Mouse (Mus musculus) kidney, adult 18-20 months (tissue): ENCODE data around the gene Tcf21.

ENCODE experiments used
- DNase-seq: peaks from one replicate; pipeline ENCODE4 v3.0.0; 2021

Tcf21 gene

DNA sequence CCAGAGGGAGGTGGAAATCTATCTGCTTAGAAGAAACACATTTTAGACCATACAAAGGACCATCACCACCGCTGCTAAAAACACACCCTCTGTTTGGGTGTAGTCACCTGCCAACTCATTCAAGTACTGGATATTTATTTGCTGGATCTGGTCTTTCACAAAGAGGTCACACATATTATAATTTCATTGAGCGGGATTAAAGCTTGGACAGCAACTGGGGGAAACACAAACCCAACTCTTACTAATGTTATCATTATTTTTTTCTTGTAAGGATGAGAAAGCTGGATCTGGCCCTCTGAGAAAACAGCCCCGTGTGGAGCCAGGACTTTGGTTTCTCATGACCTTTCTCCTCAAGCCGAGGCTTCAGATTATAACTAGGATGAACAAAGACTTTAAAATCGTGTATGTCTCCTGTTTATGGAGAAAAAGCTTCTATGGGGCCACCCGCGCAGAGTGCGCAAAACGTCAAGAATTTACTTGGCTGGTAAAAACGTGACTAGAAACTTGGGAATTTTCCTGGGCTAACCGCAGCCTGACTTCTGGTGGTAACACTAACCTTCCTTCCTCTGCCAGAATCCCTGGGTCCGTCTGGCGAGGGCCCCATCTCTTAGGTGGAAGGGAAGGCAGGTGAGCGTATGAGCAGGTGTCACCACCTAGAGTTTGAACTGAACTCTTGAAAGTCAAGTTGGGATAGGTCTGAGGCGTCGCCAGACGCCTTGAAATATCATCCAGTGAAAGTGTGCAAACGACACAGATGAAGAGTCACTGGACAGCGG is 4.3 kb downstream of the Tcf21 start:
- DNase-seq: no peak

DNA sequence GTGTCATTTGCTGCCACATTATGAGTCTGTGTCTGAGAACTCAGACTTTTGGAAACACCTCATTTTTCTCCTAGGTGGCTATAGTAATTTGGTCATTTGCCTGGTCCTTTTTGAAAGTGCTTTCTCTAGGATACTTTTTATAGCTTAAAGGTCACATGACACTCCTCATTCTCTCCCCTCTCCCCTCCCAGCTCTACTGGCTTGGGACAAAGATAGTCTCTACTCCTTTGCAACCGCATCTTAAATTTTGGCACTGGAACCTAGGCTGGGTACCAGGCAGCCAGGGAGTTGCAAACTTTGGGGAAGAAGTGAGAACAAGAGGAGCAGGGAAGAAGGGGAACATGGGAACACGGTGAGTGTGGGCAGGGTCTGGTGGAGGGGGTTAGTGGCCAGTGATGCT is 5.2 kb downstream of the Tcf21 start:
- no peak for DNase-seq

DNA sequence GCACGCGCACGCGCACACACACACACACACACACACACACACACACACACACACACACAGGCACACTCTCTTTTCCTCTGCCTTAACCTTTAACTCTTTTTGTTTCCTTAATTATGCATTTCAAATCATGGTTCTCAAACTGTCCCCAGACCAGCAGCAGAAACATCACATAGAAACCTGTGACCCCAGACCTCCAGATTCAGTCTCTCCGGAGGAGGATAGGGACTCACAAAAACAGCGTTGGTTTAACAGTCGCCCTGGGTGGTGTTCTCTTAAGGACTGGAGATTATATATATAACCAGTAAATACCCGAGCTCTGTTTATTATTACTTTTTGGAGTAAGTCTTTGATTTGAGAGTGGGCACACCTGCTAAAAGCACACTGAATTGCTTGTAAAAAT is 5.7 kb downstream of the Tcf21 start:
- DNase-seq: no peak

DNA sequence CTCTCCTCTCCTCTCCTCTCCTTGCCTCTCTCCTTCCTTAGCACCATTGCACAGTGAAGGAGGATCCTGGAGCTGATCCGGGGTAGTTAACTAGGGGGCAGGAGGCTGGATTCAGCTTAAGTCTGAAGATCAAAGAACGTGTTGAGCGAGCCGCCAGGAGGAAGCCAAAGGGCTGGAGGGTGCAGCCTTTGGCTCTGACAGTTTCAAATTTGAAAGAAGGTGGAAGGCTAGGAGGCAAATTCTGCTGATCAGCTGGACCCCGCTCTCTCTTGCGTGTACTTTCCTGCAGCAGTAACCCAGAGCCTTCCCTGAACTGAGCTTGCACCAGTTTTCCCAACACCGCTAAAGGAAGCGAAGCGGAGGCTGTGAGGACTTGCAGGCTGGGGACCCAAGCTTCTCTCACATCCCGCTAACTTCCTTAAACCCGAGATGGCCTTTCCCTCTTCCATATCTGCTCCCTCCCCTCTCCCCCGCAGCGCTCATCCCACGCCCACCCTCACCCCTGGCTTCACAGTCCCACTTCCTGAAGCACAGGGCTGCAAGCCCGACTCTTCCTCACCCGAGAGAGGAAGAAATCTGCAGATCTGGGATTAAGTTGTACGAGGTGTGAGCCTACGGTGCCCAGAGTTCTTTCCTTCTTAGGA is 6.5 kb downstream of the Tcf21 start:
- no peak for DNase-seq

DNA sequence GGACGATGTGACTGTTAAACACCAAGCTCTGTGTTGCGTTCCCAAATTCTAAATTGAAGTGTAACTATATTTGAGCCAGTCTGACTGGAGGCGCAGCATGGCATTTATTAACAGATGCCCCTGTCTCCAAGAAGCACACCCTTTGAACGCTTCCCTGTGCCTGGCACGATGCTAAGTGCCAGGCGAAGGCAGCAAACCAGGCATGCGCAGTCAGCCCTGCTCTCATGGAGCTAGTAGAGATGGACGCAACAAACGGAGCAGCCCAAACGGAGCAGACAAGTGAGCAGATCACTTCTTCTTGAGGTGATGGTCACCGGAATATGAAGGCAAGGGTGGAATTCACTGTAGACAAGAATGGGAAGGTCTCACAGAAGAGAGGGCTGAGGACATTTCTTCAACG is 8.1 kb downstream of the Tcf21 start:
- no peak for DNase-seq

DNA sequence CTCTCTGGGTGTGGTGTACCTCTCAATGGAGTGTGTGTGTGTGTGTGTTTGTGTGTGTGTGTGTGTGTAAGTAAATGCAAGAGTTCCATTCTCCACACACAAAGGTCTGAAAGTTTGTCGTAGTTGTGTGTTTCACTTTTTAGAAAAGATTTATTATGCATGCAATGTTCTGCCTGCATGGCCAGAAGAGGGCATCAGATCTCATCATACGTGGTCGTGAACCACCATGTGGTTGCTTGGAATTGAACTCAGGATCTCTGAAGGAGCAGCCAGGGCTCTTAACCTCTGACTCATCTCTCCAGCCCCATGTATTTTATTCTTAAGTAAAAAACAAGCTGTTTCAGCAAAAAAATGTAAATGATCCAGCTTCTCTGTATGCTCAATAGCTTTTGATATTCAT is 37.3 kb downstream of the Tcf21 start:
- no peak for DNase-seq

DNA sequence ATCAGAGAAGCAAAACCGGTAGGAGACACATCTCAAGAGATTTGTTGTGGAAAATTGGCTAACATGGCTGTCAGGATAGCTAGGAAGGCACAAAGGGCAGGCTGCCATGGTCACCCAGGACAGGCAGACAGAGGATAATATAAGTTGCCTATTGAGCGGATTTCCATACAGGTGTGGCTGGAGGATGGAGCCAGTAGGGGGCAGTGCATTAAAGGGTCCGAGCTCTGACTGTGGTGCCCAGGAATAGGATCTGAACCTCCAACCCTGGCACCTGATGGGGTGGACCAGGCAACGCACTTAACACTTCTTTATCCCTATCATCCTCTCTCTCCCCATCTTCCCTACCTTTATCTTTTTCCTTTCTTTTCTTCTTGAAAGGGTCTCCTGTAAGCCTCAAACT is 38.5 kb downstream of the Tcf21 start:
- DNase-seq: peak; percentile 16

DNA sequence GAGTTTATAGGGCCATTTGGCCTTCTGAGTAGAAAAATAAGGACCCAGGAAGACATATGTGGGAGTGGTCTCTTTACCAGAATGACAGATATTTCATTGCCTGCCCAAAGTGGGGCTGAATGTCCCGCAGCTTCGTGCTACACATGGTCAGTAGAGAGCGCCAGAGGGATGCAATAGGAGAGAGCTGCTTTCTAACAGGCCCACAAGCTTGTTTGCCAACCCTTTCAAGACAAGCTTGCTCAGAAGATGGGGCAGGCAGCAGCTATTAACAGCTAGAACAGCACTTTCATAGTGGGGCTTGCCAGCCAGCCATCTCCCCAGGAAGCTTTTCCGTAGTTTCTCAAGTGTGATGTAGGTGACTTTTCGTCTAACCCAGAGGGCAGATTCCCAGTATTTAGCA is 42.0 kb downstream of the Tcf21 start:
- DNase-seq: peak; percentile 13

DNA sequence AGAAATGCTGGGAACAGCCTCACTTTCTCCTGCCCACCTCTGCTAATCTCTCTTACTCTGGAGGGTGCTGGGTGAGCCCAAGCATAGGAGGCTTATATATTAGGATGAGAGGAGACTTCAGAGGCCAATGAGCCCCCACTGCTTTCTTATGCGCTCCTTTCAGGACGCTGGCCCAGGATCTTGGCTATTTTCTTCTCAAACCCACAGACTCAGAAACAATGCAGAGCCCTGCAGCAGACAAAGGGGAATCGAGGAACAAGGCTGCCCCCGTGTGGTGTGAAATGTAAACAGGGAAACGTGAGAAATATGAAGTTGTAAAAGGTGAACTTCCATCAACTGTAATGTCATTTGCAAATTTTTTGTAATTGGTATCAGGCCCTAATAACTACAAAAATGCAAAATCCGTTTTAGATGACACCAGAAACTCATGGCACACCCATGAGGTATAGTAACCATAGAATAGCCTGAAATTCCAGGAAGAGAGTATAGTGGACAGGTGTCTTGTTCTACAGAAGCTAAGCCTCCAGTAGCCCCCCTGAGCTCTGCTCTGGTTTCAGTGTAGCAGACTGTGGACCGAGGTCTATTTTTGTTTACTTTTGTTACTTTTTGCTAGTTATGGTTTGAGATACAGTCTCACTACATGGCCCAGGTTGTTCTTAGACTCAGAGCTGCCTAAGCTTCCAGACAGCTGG is 43.8 kb downstream of the Tcf21 start:
- peak; percentile 42 for DNase-seq

DNA sequence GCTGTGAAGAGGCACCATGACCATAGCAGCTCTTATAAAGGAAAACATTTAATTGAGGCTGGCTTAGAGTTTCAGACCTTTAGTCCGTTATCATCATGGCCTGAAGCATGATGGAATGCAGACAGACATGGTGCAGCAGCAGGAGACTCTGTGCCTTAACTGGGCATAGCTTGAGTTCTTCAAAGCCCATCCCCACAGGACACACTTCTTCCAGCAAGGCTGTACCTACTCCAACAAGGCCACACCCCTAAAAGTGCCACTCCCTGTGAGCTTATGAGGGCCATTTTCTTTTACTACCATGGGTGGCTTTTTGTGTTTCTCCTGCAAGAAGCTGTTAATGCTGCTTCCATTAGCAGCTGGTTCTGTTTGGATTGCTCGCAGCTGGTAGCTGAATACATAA is 44.5 kb downstream of the Tcf21 start:
- no peak for DNase-seq

DNA sequence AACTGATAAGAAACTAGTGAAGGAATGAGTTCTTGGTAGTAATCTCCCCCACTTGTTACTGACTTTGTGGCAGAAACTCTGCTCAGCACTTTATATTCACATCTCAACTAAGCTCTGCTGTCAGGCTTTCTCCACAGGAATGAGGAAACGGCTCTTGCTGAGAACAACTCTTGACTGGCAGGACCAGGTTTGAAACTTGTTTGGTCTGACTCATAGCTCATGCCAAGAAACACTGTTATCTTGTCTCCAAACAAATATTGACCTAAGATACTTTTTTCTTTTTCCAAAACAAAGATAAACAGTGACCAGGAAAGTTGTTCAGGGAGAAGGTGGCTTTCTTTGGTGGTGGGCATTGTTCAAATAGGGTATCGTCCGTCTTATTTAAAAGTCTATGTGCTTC is 45.3 kb downstream of the Tcf21 start:
- DNase-seq: no peak
